Mouse (Mus musculus) bone marrow macrophage, adult 2 months (primary cell): ENCODE results near the gene Pacsin1. TPM values are rescaled to one million over a fixed set of nuclear protein-coding genes. Genes with fewer than 3 reads are reported as not detected.

ENCODE experiments used
- H3K27ac ChIP-seq: 2 replicates; pipeline ENCODE4 v1.5.1; 2012; ENCODE audit warnings: low read depth, low read length; ENCODE audit not compliant: insufficient read depth
- H3K4me1 ChIP-seq: 2 replicates; pipeline ENCODE4 v1.6.1; 2012; ENCODE audit warnings: low read length; ENCODE audit not compliant: control insufficient read depth, insufficient read depth
- H3K4me3 ChIP-seq: 2 replicates; pipeline ENCODE4 v1.5.1; 2012; ENCODE audit warnings: mild to moderate bottlenecking, low read length, moderate library complexity; ENCODE audit not compliant: insufficient read depth
- CTCF ChIP-seq: IDR thresholded peaks from 2 replicates; pipeline ENCODE4 v1.5.1; 2012; ENCODE audit warnings: low read depth, mild to moderate bottlenecking, low read length, moderate library complexity
- POLR2A ChIP-seq: IDR thresholded peaks from 2 replicates; pipeline ENCODE4 v1.6.1; 2012; ENCODE audit warnings: mild to moderate bottlenecking, low read depth, low read length, borderline replicate concordance
- polyA plus RNA-seq: library from polyadenylated mRNA; stranded (reverse); fragments of >200 nt; gene quantifications from 2 replicates; pipeline ENCODE4 v1.2.4, GENCODE M21; 2012; ENCODE audit not compliant: missing spikeins, insufficient read depth, insufficient read length

Pacsin1 gene
- polyA plus RNA-seq, result not detected in 2 replicates

- TF ChIP-seq CTCF, result no peak
- TF ChIP-seq POLR2A, result no peak
- H3K4me1 ChIP-seq, result peaks cover 2% of the 10 kb centered on the region; the same call in 1 of the 2 replicates
- H3K27ac ChIP-seq, result no peak within 1 kb of the TSS
- H3K4me3 ChIP-seq, result peak within 1 kb of the TSS; percentile 45
Observed at GRCm38 (mm10) chr17:27655089-27656010, at the start of gene Pacsin1. Gene Pacsin1, plus strand, starts transcription at chr17:27655509.

DNA sequence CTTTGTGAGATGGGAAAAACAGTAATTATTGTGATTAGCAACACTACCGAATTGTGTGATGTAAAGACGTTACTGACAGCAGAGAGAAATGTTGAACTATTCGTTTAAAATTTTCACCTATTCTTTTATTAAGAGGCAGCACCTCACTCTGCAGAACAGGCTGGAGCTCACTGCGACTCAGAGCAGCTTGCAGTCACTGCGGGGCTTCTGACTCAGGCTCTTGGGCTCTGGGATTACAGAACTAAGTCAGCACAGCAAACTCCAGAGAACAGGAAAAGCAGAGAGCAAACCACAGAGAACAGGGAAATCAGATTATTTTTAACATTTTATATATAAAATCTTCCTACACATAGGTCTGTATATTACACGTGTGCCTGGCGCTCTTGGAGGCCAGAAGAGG is 45.7 kb upstream of the Pacsin1 start:
- TF ChIP-seq CTCF, result no peak
- no peak for TF ChIP-seq POLR2A
- peaks cover 27% of the 10 kb centered on the region for H3K4me1 ChIP-seq

GRCm38 (mm10) chr17:27610679-27611518 is 44.4 kb upstream of the Pacsin1 start:
- TF ChIP-seq POLR2A, result no peak
- TF ChIP-seq CTCF, result no peak
- H3K27ac ChIP-seq, result no peak overlapping the region
- peaks cover 38% of the 10 kb centered on the region for H3K4me1 ChIP-seq
- no peak overlapping the region for H3K4me3 ChIP-seq

More for the DNA sequence above, 45.7 kb upstream of the Pacsin1 start:
- no peak overlapping the region for H3K4me3 ChIP-seq
- no peak overlapping the region for H3K27ac ChIP-seq

DNA sequence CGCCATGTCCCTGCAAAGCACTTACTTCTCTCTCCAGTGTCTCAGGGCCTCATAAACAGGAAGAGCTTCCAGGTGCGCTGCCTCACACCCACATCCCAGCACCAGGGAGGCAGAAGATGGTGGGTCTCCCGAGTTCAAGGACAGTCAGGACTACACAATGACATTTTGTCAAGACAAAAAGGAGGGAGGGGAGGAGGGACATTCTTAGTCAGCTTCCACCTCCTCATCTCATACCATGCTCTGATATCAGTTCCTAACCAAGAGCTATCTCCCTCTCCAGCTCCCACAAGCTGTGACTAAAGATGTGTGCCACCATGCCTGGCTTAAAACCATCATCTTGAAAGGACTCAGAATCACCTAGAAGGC is 43.8 kb upstream of the Pacsin1 start:
- Histone ChIP-seq H3K4me1 (peaks cover 42% of the 10 kb centered on the region), H3K4me3 (no peak overlapping the region)
- no peak for TF ChIP-seq CTCF
- TF ChIP-seq POLR2A, result no peak

DNA sequence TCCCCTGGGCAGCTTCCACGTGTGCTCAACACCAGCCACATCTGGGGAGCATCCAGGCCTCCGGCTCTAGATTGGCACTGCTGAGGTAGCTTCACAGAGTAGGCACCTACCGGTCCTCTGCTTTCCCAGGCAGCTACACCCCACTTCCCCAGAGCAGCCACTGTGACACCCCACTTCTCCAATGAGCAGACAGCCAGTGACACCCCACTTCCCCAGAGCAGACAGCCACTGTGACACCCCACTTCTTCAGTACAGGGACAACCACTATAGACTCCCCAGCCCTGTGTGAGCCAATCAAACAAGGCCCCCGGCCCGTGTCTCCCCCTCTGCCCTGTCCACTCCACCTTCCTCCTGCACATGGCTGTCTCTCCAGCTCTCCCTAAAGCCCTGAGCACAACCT is 43.3 kb upstream of the Pacsin1 start:
- TF ChIP-seq POLR2A (no peak), CTCF (no peak)
- Histone ChIP-seq H3K4me1 (peaks cover 46% of the 10 kb centered on the region), H3K4me3 (no peak overlapping the region), H3K27ac (no peak overlapping the region)

More for the DNA sequence above, 43.8 kb upstream of the Pacsin1 start:
- H3K27ac ChIP-seq, result no peak overlapping the region

GRCm38 (mm10) chr17:27613016-27613415 is 42.3 kb upstream of the Pacsin1 start:
- Histone ChIP-seq H3K4me3 (no peak overlapping the region), H3K27ac (no peak overlapping the region), H3K4me1 (peaks cover 46% of the 10 kb centered on the region)
- no peak for TF ChIP-seq POLR2A
- no peak for TF ChIP-seq CTCF

DNA sequence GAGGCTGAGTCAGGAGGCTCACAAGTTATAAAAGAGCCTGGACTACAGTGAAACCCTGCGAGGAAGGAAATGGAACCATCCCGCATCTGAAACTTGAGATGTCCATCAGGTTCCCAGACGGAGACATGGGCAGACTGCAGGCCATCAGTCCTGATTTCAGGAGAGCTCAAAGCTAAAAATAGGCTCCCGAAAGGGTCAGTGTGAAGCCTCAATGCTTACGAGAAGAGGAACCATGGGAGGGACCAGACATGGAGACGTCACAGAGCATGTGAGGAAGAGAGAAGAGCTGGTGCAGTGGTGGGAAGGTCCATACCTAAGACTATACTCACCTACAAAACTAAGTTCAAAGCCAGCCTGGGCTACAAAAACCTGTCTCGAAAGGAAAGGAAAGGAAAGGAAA is 39.9 kb upstream of the Pacsin1 start:
- TF ChIP-seq CTCF (no peak), POLR2A (no peak)
- Histone ChIP-seq H3K27ac (no peak overlapping the region), H3K4me1 (peaks cover 40% of the 10 kb centered on the region), H3K4me3 (no peak overlapping the region)

- peak overlapping the region; percentile 83 for H3K4me3 ChIP-seq
- H3K4me1 ChIP-seq, result peaks cover 21% of the 10 kb centered on the region
- H3K27ac ChIP-seq, result no peak overlapping the region
- TF ChIP-seq CTCF (no peak), POLR2A (no peak)
Observed at GRCm38 (mm10) chr17:27621161-27621560, 34.1 kb upstream of the Pacsin1 start.

DNA sequence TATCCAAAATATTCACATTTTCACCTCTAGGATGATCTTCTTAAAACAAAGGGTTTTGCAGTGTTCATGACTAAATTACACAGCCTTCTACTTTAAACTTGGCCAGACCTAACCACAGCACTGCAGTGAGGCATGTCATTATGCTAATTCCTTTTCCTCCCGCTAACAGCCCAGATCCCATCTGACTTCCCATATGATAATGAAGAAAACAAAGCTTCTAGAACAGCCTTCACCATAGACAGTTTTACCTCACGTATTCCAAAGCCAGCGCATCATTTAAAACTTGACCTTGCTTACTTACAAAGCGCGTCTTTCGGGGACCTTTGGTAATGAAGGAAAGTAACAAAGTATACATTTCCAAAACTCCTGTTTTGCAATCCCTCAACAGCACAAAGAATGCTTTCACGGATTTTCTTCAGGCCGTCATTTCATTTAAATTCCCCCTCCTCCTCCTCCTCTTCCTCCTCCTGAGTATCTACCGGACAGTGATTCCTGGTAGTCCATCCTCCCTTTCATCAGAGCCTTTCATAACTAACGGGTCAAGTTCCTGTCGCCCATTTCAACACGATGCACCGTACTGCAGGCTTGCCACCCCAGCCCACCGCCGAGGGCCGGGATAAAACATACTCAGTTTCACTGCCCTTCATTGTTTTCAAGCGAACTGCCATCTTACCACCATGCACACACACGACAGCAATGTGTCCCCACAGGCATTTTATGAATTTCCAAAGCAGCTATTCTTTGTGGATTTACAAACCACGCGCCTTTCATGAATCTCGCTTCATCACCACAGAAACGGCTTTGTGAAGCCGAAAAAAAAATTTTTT is 33.4 kb upstream of the Pacsin1 start:
- H3K27ac ChIP-seq, result peak overlapping the region; percentile 70
- H3K4me3 ChIP-seq, result peak overlapping the region; percentile 83
- H3K4me1 ChIP-seq, result peaks cover 14% of the 10 kb centered on the region
- TF ChIP-seq POLR2A (no peak), CTCF (no peak)
